Mouse (Mus musculus) brain, embryonic 18.5 days (tissue): ENCODE results near the gene Cdk6.
"Not testable (repeated sequence)": the region's sequence is repeated elsewhere in the genome, so short reads cannot be mapped to it uniquely, and the experiment has no call there.

ENCODE experiments used
- DNase-seq: peaks from one replicate; pipeline ENCODE4 v3.0.0-alpha.2; 2012; ENCODE audit warnings: low read depth, low spot score

Cdk6 gene

GRCm38 (mm10) chr5:3344081-3344631 lies 2.9 kb downstream of the Cdk6 start:
- no peak for DNase-seq

GRCm38 (mm10) chr5:3345540-3345939 lies 4.3 kb downstream of the Cdk6 start:
- not testable (repeated sequence) for DNase-seq

GRCm38 (mm10) chr5:3349393-3349792 lies 8.1 kb downstream of the Cdk6 start:
- DNase-seq, result not testable (repeated sequence)

GRCm38 (mm10) chr5:3351836-3352235 lies 10.6 kb downstream of the Cdk6 start:
- not testable (repeated sequence) for DNase-seq

DNA sequence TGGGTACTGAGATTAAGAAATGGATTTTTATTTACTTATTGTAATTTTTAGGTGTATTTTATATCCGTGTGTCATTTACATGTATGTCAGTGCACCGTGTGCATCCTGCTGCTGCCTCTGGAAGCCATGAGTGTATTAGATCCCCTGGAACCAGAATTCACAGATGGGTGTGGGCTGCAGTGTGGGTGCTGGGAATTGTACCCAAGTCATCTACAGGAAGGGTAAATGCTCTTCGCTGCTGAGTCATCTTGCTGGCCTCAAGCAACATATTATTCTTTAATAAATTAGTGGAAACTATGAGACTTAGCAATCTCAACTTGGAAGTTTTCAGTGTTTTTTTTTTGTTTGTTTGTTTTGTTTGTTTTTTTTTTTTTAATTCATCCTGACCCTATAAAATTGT lies 11.0 kb downstream of the Cdk6 start:
- no peak for DNase-seq

DNA sequence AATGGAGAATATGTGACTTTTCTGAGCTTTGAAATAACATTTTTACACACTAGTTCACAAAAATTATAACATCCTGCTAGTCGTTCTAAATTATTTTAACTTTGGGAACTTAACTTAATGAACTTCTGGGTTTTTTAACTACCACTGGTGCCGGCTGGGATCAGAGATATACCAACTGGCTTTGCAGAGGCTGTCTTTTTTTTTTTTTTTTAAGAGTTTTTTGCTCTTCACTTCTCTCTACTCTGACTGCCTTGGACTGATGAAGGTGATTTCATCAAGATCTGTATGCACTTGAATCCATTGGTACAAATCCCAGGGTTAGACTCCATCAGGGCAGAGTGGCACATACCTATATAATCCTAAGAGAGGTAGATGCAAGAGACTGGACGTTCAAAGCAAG lies 11.5 kb downstream of the Cdk6 start:
- no peak for DNase-seq

GRCm38 (mm10) chr5:3354307-3354706 lies 13.0 kb downstream of the Cdk6 start:
- no peak for DNase-seq

DNA sequence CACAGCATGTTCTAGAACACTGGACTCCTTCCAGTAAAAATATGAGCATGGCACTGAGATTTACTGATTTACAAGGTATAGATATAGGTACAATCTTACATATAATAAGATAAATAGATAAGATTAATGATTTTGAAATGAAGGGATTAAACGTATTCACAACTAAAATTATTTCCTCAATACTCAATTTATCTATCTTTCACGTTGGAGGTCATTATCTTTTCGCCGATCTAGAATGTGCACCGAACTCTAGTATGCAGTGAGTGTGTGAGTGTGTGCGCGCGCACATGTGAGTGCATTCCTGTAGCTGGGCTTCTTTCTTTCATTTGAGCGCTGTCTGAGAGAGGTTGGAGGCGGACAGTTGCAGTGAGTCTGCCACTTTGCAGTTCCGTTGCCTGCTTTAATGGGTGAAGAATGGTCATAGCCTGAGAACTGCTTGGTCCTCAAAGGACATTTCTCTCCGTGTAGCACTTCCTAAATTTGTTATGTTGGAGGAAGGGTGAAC lies 13.8 kb downstream of the Cdk6 start:
- DNase-seq, result no peak

DNA sequence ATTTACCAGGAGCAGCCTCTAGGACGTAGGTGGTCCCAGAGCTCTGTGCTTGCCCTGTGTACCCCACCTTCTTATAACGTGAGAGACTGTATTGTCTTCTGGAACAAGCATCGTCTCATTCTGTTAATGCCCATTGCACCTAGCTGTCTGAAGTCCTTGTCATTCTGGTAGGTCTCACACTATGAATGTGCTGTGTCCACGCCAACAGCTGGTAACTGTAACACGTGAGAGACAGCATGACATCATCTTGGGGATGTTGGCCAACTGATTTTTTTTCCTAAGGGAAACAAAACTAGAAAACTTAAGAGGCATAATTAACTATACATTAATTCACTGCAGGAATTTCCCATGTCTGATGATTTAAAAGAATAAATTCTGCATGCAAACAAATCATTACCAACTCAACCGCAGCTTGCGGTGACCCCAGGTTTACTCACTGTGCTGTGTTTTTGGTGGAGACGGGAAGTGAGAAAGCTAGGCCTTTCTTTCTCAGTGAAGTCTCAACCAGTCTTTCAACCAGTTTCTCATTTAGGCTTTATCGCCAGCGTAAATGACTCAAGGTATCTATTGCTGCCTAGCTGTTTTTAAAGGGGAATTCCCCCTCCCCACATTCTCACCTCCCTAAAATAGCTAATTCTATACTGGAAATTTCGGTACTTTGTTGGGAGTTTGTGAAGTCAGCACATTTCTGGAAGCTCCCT lies 14.4 kb downstream of the Cdk6 start:
- DNase-seq, result no peak

DNA sequence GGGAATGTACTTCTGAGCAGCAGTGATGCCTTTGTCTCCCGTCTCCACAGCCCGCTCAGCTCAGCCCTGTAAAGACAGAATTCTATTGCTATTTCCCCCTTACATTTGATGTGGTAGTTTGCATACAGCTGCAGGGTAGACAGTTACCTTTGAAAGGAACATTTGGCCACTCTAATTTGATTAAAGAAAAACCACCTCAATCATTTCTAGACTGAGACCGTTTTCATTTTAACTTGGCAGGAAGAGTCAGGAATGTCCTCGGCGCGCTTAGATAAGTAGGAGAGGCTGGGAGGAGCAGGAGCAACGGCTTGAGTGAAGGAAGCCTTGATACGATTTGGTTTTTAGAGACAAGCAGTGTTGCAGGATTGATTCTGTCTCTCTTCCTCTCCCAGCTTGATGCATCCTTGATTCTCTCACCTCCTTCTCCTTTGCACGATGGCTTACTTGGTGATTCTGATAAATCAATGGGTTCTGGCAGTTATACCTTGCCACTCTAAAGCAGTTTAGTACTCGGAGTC lies 15.0 kb downstream of the Cdk6 start:
- DNase-seq, result no peak

- no peak for DNase-seq
Measured at GRCm38 (mm10) chr5:3357496-3357895, 16.2 kb downstream of the Cdk6 start.

DNA sequence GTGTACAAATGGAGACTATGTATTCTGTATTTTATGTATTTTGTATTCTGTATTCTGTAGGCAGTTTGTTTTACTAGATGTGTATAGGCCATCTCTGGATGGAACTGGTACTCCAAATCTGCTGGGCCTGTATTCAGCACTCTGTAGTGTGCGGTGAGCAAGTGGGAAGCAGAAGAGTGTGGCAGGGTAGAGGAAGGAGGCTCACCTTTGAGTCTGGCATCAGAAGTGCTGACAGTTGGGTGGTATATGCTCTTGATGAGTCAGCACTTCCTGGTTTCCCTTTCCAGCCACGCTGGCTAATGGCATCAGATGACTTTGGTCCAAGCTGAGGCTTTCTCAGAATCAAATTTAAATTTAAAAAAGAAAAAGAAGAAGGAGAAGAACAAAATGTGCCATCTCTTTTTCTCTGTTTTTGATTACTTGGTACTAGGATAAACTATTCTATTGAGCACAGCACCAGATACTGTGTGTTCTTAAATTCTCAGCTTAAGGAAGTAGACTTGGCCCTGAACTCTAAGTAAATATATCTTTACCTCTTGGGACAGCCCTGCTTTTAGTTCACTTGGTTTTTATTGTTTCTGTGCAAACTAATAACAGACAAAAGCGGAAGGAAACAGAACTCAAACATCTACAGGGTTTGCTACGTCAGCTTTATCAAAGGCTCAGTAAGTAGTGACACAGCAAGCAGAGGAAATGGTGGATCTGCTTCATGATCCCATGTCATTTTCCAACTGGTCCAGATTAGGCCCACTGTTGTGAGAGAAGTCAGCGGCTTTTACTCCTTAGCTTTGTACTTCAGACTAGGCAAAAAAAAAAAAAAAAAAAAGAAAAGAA lies 17.6 kb downstream of the Cdk6 start:
- DNase-seq, result no peak

DNA sequence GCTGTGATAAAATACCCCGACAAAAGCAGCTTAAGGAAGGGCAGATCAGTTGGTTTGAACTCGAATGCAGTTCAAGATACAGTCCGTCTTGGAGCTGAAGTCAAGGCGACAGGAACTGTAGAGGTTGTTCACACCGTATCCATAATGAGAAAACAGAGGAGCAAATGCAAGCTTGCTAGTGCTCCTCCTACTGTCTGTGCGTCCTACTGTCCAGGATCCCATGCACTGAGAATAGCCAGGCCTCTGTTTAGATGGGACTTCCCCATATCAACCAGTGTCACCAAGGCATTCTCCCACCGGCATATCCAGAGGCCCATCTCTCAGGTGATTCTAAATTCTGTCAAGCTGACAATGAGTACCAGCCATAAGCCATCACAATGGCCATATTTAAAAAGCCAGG lies 18.6 kb downstream of the Cdk6 start:
- no peak for DNase-seq

GRCm38 (mm10) chr5:3361252-3361651 lies 20.0 kb downstream of the Cdk6 start:
- DNase-seq, result no peak

DNA sequence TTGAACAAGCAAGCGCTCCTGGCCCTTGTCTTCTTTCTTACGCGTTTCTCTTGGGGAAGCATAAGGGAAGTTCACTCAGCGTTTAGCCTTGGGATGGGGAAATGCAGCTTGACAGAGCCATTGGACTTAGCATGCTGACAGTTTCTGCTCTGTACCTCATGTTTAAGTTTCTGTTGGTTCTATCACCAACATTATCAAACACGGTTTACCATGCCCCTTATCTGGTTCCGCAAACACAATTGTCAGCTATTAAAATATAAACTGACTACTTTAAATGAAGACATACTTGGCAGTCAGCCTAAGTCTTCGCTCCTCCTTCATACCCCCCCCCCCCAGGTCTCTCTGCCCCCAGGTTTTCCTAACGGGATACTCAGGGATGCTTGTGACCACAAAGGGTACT lies 20.8 kb downstream of the Cdk6 start:
- no peak for DNase-seq

- no peak for DNase-seq
Measured at GRCm38 (mm10) chr5:3363036-3363983, 22.0 kb downstream of the Cdk6 start.

GRCm38 (mm10) chr5:3367045-3367444 lies 25.8 kb downstream of the Cdk6 start:
- DNase-seq, result no peak

GRCm38 (mm10) chr5:3369317-3369716 lies 28.0 kb downstream of the Cdk6 start:
- no peak for DNase-seq

GRCm38 (mm10) chr5:3371212-3371611 lies 29.9 kb downstream of the Cdk6 start:
- no peak for DNase-seq

DNA sequence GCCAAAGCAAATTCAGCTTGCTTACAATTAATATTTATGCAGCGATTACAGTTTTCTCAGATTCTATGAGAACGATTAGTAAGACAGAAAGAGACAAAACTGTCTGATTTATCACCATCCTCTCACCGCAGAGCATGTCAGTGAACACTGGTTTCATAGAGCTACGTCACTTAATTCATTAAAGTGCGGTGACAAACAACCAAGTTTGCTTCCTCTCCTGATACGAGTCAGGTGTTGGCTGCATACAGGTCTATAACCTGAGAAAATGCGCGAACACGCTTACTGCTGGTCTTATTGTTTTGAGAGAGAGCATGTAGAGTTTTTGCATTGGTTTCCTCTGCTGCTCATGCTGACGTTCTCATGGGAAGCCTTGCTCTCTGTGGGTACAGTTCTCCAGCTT lies 31.9 kb downstream of the Cdk6 start:
- no peak for DNase-seq

DNA sequence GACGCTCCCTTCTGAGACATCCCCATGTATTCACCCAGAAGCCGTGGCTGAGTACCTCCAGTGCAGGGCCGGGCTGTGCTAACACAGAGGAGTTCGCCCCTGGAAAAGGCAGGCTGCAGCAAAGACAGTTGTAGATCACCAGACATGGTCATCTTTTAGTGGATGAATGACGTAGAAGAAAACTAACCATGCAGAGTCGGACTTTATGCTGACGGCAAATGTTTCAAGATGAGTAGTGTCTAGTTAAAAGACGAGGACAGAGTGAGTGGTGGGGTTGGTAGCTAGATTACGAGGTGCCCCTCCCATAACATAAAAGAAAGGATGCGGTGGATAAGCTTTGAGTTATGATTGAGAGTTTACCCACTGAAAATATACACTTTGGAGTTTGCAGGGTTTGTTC lies 33.5 kb downstream of the Cdk6 start:
- DNase-seq, result no peak
